Mouse (Mus musculus) heart, postnatal 0 days (tissue): ENCODE measurements around the gene Map1lc3a. TPM values are rescaled to one million over a fixed set of nuclear protein-coding genes. Genes with fewer than 3 reads are reported as not detected.

Experiments
- ATAC-seq: fragments of 200-750 bp; cut with Nextera tagmentation; 2 replicates; pipeline ENCODE4 v1.8.0; 2017; ENCODE audit warnings: low read depth, moderate number of reproducible peaks, moderate library complexity; ENCODE audit not compliant: insufficient read depth
- DNase-seq: peaks from one replicate; pipeline ENCODE4 v3.0.0-alpha.2; 2016; ENCODE audit warnings: low spot score
- H3K27ac ChIP-seq: fragments of 300-500 bp; sonication (generic); 2 replicates; pipeline ENCODE4 v1.5.1; 2014; ENCODE audit warnings: low read depth, mild to moderate bottlenecking
- H3K27me3 ChIP-seq: fragments of 300-500 bp; sonication (generic); 2 replicates; pipeline ENCODE4 v1.6.1; 2014; ENCODE audit warnings: low read length, mixed read lengths; ENCODE audit not compliant: control insufficient read depth, insufficient read depth
- H3K36me3 ChIP-seq: fragments of 300-500 bp; sonication (generic); replicated peaks from 2 replicates; pipeline ENCODE4 v1.6.1; 2014; ENCODE audit warnings: low read length, mixed read lengths; ENCODE audit not compliant: control insufficient read depth, insufficient read depth
- H3K4me1 ChIP-seq: fragments of 300-500 bp; sonication (generic); 2 replicates; pipeline ENCODE4 v1.6.1; 2014; ENCODE audit warnings: antibody characterized with exemption; ENCODE audit not compliant: control insufficient read depth, insufficient read depth
- H3K4me2 ChIP-seq: fragments of 300-500 bp; sonication (generic); 2 replicates; pipeline ENCODE4 v1.6.1; 2014; ENCODE audit warnings: low read depth, mild to moderate bottlenecking, low read length, moderate library complexity
- H3K4me3 ChIP-seq: fragments of 300-500 bp; sonication (generic); 2 replicates; pipeline ENCODE4 v1.5.1; 2014; ENCODE audit warnings: low read depth, low read length
- H3K9ac ChIP-seq: fragments of 300-500 bp; sonication (generic); replicated peaks from 2 replicates; pipeline ENCODE4 v1.6.1; 2014; ENCODE audit warnings: low read depth, low read length, mixed read lengths
- H3K9me3 ChIP-seq: fragments of 300-500 bp; sonication (generic); replicated peaks from 2 replicates; pipeline ENCODE4 v1.6.1; 2016; ENCODE audit warnings: low read length; ENCODE audit not compliant: control insufficient read depth
- CTCF ChIP-seq: IDR thresholded peaks from 2 replicates; pipeline ENCODE4 v1.5.1; 2016; ENCODE audit warnings: antibody characterized with exemption, control low read depth, low read depth
- EP300 ChIP-seq: IDR thresholded peaks from 2 replicates; pipeline ENCODE4 v1.6.1; 2016; ENCODE audit warnings: antibody characterized with exemption, low read depth
- WGBS: fragments of 180-500 bp; shearing (Covaris S2); extraction: QIAGEN DNeasy Blood & Tissue Kit; methylation state at CpG from one replicate; pipeline ENCODE4 v1.1.7; 2014; 5-methylcytosine and 5-hydroxymethylcytosine counted together
- polyA plus RNA-seq: library from polyadenylated mRNA; unstranded; fragments of >200 nt; fragmentation: Nextera tagmentation; extraction: Ambion mirVana; gene quantifications from 2 replicates; pipeline ENCODE4 v1.2.1, GENCODE M21; 2015
- total RNA-seq: library from RNA; depleted of rRNA; stranded (reverse); fragments of >200 nt; gene quantifications from 2 replicates; pipeline ENCODE4 v1.2.3, GENCODE M21; 2014; ENCODE audit warnings: low replicate concordance; rRNA removed

Gene Map1lc3a
- total RNA-seq: 673 and 815 TPM in 2 replicates
- polyA plus RNA-seq: 946 and 987 TPM in 2 replicates

GRCm38 (mm10) chr2:155276195-155276594 is at the start of gene Map1lc3a:
TSS of gene Map1lc3a (plus strand) at chr2:155276297.
- Histone ChIP-seq H3K4me3 (peak within 1 kb of the TSS; percentile 89), H3K27me3 (no peaks in the 10 kb centered on the region), H3K9ac (peak within 1 kb of the TSS; percentile 93), H3K4me2 (peak within 1 kb of the TSS; percentile 83), H3K4me1 (peaks cover 20% of the 10 kb centered on the region), H3K9me3 (no peaks in the 10 kb centered on the region), H3K27ac (peak within 1 kb of the TSS; percentile 95), H3K36me3 (peaks cover 9% of the 10 kb centered on the region; the same call in 1 of the 2 replicates)
- under 1% methylated on average over 43 of the region's 47 CpGs for WGBS
- DNase-seq (peak; percentile 94), ATAC-seq (peak; percentile 90)
- TF ChIP-seq EP300: no peak
- no peak for TF ChIP-seq CTCF

GRCm38 (mm10) chr2:155235746-155236361 is 40.2 kb upstream of the Map1lc3a start:
- ATAC-seq (peak; percentile 85), DNase-seq (no peak)
- WGBS: 8% methylated on average over 13 of the region's 13 CpGs

GRCm38 (mm10) chr2:155236362-155236992 is 39.6 kb upstream of the Map1lc3a start, which contains the start of gene Dynlrb1:
TSS of gene Dynlrb1 (plus strand) at chr2:155236533.
- 0% methylated on average over 50 of the region's 50 CpGs for WGBS
- Histone ChIP-seq H3K9ac (peak within 1 kb of the TSS; percentile 87), H3K4me1 (peaks cover 25% of the 10 kb centered on the region), H3K36me3 (0 out of 2 replicates have a peak, but pooled peaks cover 7% of the 10 kb centered on the region), H3K9me3 (no peaks in the 10 kb centered on the region), H3K4me2 (peak within 1 kb of the TSS; percentile 79), H3K4me3 (peak within 1 kb of the TSS; percentile 94), H3K27ac (peak within 1 kb of the TSS; percentile 87), H3K27me3 (no peaks in the 10 kb centered on the region)
- peak; percentile 95 for DNase-seq
- TF ChIP-seq CTCF: no peak
- TF ChIP-seq EP300: no peak
- ATAC-seq: peak; percentile 99

More at GRCm38 (mm10) chr2:155235746-155236361, 40.2 kb upstream of the Map1lc3a start:
- Histone ChIP-seq H3K4me3 (peak overlapping the region; percentile 94), H3K36me3 (0 out of 2 replicates have a peak, but pooled peaks cover 4% of the 10 kb centered on the region), H3K4me1 (peaks cover 25% of the 10 kb centered on the region), H3K4me2 (peak overlapping the region; percentile 79), H3K27ac (peak overlapping the region; percentile 87), H3K27me3 (no peaks in the 10 kb centered on the region), H3K9me3 (no peaks in the 10 kb centered on the region), H3K9ac (peak overlapping the region; percentile 87)
- TF ChIP-seq EP300: no peak
- TF ChIP-seq CTCF: no peak

- H3K27me3 ChIP-seq: no peaks in the 10 kb centered on the region
- H3K27ac ChIP-seq: peak overlapping the region; percentile 87
- ATAC-seq (no peak), DNase-seq (no peak)
- peak overlapping the region; percentile 79 for H3K4me2 ChIP-seq
- H3K4me1 ChIP-seq: peaks cover 27% of the 10 kb centered on the region
- H3K36me3 ChIP-seq: 0 out of 2 replicates have a peak, but pooled peaks cover 7% of the 10 kb centered on the region
- H3K9ac ChIP-seq: peak overlapping the region; percentile 87
- H3K4me3 ChIP-seq: peak overlapping the region; percentile 94
- TF ChIP-seq CTCF: no peak
- TF ChIP-seq EP300: no peak
- WGBS: 5% methylated on average over 4 of the region's 4 CpGs
- H3K9me3 ChIP-seq: no peaks in the 10 kb centered on the region
Observed at GRCm38 (mm10) chr2:155237276-155237675, 38.8 kb upstream of the Map1lc3a start.

GRCm38 (mm10) chr2:155240915-155241314 is 35.2 kb upstream of the Map1lc3a start:
- H3K36me3 ChIP-seq: peaks cover 40% of the 10 kb centered on the region
- peaks cover 25% of the 10 kb centered on the region for H3K4me1 ChIP-seq
- H3K4me2 ChIP-seq: no peak overlapping the region
- DNase-seq (no peak), ATAC-seq (no peak)
- 49% methylated on average over 4 of the region's 4 CpGs for WGBS
- no peak for TF ChIP-seq EP300
- TF ChIP-seq CTCF: peak; percentile 34; the same call in 1 of the 2 replicates
- H3K9ac ChIP-seq: no peak overlapping the region
- no peaks in the 10 kb centered on the region for H3K27me3 ChIP-seq
- no peaks in the 10 kb centered on the region for H3K9me3 ChIP-seq
- no peak overlapping the region for H3K4me3 ChIP-seq
- H3K27ac ChIP-seq: peak overlapping the region; percentile 51
